Mouse (Mus musculus) heart, postnatal 10 days (tissue): ENCODE results near the gene Snd1. TPM values are rescaled to one million over a fixed set of nuclear protein-coding genes. Genes with fewer than 3 reads are reported as not detected.

Experiments
- DNase-seq, 2 experiments: peaks; one replicate each; pipeline ENCODE4 v3.0.0; 2021
- intact Hi-C: fragments of 180-260 bp; cut with DNase I; formaldehyde crosslinking; loops from one replicate; pipeline ENCODE4 v1.15.1; 2025
- total RNA-seq, 2 experiments: library from RNA; stranded (reverse); gene quantifications; 2 replicates each; pipeline ENCODE4 v1.2.3; 2021

Gene Snd1
- total RNA-seq, 2 experiments from 2014 or later = 91.2 to 105 TPM

GRCm38 (mm10) chr6:28583399-28583798, 108.5 kb downstream of the Snd1 start:
- intact Hi-C loops = no loop called here

GRCm38 (mm10) chr6:28586806-28587205, 111.9 kb downstream of the Snd1 start:
- intact Hi-C loops = loop anchor here (5.0 kb wide), 1 partner anchor 245 kb away; the partner anchor contains the start of gene Lrrc4
- DNase-seq = no peak

More at GRCm38 (mm10) chr6:28583399-28583798, 108.5 kb downstream of the Snd1 start:
- no peak for DNase-seq

- DNase-seq = peak; percentile 16 to 17
- intact Hi-C loops = loop anchor here (5.0 kb wide), 1 partner anchor 244 kb away; the partner anchor contains the start of gene Lrrc4
Measured at GRCm38 (mm10) chr6:28588494-28589171, 113.7 kb downstream of the Snd1 start.

- no peak for DNase-seq
- intact Hi-C loops = no loop called here
Measured at GRCm38 (mm10) chr6:28592323-28592893, 117.5 kb downstream of the Snd1 start.

GRCm38 (mm10) chr6:28593708-28594107, 118.8 kb downstream of the Snd1 start:
- intact Hi-C loops = no loop called here
- DNase-seq = no peak

GRCm38 (mm10) chr6:28594759-28595158, 119.8 kb downstream of the Snd1 start:
- DNase-seq = no peak
- intact Hi-C loops = no loop called here

- no peak for DNase-seq
- intact Hi-C loops = no loop called here
Measured at GRCm38 (mm10) chr6:28595231-28595630, 120.3 kb downstream of the Snd1 start.

GRCm38 (mm10) chr6:28597266-28597665, 122.3 kb downstream of the Snd1 start:
- intact Hi-C loops = no loop called here
- DNase-seq = no peak

GRCm38 (mm10) chr6:28599120-28599519, 124.2 kb downstream of the Snd1 start:
- intact Hi-C loops = no loop called here
- DNase-seq = no peak

GRCm38 (mm10) chr6:28600404-28600803, 125.5 kb downstream of the Snd1 start:
- DNase-seq = no peak
- intact Hi-C loops = no loop called here

GRCm38 (mm10) chr6:28603401-28603800, 128.5 kb downstream of the Snd1 start:
- no peak for DNase-seq
- intact Hi-C loops = no loop called here

- intact Hi-C loops = no loop called here
- no peak for DNase-seq
Measured at GRCm38 (mm10) chr6:28603823-28604222, 128.9 kb downstream of the Snd1 start.

GRCm38 (mm10) chr6:28609291-28609690, 134.4 kb downstream of the Snd1 start:
- DNase-seq = no peak
- intact Hi-C loops = no loop called here

GRCm38 (mm10) chr6:28610127-28610526, 135.2 kb downstream of the Snd1 start:
- no peak for DNase-seq
- intact Hi-C loops = no loop called here

GRCm38 (mm10) chr6:28613441-28613840, 138.5 kb downstream of the Snd1 start:
- DNase-seq = no peak
- intact Hi-C loops = no loop called here

- DNase-seq = no peak
- intact Hi-C loops = no loop called here
Measured at GRCm38 (mm10) chr6:28614856-28615255, 139.9 kb downstream of the Snd1 start.

GRCm38 (mm10) chr6:28615408-28615807, 140.5 kb downstream of the Snd1 start:
- intact Hi-C loops = no loop called here
- no peak for DNase-seq

- no peak for DNase-seq
- intact Hi-C loops = no loop called here
Measured at GRCm38 (mm10) chr6:28615966-28616365, 141.0 kb downstream of the Snd1 start.

- intact Hi-C loops = no loop called here
- DNase-seq = no peak
Measured at GRCm38 (mm10) chr6:28618299-28618698, 143.4 kb downstream of the Snd1 start.

- intact Hi-C loops = no loop called here
- peak; percentile 78 to 81 for DNase-seq
Measured at GRCm38 (mm10) chr6:28618751-28619153, 143.8 kb downstream of the Snd1 start.

- intact Hi-C loops = no loop called here
- DNase-seq = no peak
Measured at GRCm38 (mm10) chr6:28621431-28621830, 146.5 kb downstream of the Snd1 start.

- intact Hi-C loops = no loop called here
- DNase-seq = no peak
Measured at GRCm38 (mm10) chr6:28621961-28622360, 147.0 kb downstream of the Snd1 start.
